Mouse (Mus musculus): ENCODE measurements around the gene Clpb.

- TF ChIP-seq POLR2A (IDR thresholded peaks at IDR 0.05; ENCODE audit: borderline replicate concordance, control insufficient read depth, low read depth, low read length) (no peak), CTCF (IDR thresholded peaks at IDR 0.05; ENCODE audit: control insufficient read depth, insufficient read depth, low read length) (no peak)
Measured at GRCm38 (mm10) chr7:101643879-101644278, 19.6 kb upstream of the Clpb start.

Data from bone marrow, adult 2 months (tissue).